In the genomic region with DNA sequence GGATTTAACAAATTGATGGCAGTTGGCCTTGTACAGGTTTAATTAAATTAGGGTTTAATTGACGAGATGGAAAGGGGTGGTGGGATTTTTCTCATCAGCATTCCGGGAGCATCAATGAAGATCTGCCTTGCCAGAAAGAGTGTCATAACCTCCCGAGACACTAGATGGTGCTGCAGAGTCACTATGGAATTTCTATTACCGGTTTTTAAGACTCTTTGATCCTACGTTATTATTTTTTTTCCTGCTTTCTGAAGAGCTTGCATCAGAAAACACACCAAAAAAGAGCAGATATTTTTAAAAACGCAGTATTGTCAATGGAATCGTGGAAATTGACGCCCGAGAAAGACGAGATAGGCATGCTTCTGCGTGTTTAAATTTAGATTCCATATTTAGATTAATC, we compare ENCODE assay signal across 8 mouse cellular contexts.
A peak's percentile ranks its signal among the peaks of the same experiment; 100 is the strongest.
DNase-seq lines count a peak whose midpoint lies in the region; ATAC-seq and TF ChIP-seq lines count a peak whose summit lies in the region.

No protein-coding gene starts in this region.

- peak; percentile 41 for DNase-seq in thymus, adult 2 months
- no peak for DNase-seq in thymus, adult 18-20 months
- DNase-seq in c-Kit-positive CD71-positive TER-119-positive erythroid progenitor cells, embryonic 14.5 days (ENCODE audit: low spot score), result peak; percentile 15
- peak; percentile 66 for DNase-seq in forelimb bud, embryonic 11.5 days (ENCODE audit: low read depth, low spot score)
- peak; percentile 51 for DNase-seq in kidney, adult 9 months
- peak; percentile 80 for DNase-seq in limb, embryonic 11.5 days (ENCODE audit: low spot score)
- peak; percentile 26 for DNase-seq in naive thymus-derived CD4-positive, alpha-beta T cell, adult 2 months (ENCODE audit: low read depth)
- DNase-seq in urinary bladder, postnatal 36 days (ENCODE audit: low spot score in 2 of 2), result peak; percentile 16 to 26

- H3K36me3 ChIP-seq in thymus, adult 2 months (ENCODE audit: control insufficient read depth, insufficient read depth, low read length), result no peaks in the 10 kb centered on the region
- H3K36me3 ChIP-seq in limb, embryonic 11.5 days (ENCODE audit: control insufficient read depth, insufficient read depth, low read length), result no peaks in the 10 kb centered on the region

- no peaks in the 10 kb centered on the region for H3K9me3 ChIP-seq in limb, embryonic 11.5 days (ENCODE audit: control insufficient read depth, low read length)

- H3K27me3 ChIP-seq in thymus, adult 2 months (ENCODE audit: control insufficient read depth, insufficient read depth, low read length), result no peaks in the 10 kb centered on the region
- 0 out of 2 replicates have a peak, but pooled peaks cover 2% of the 10 kb centered on the region for H3K27me3 ChIP-seq in limb, embryonic 11.5 days (ENCODE audit: control insufficient read depth, insufficient read depth, low read length)

- no peak for ATAC-seq in limb, embryonic 11.5 days (ENCODE audit: insufficient number of reproducible peaks, low FRiP score, low TSS enrichment, low read depth)

- 25% methylated on average over 11 of the region's 11 CpGs for WGBS in thymus, adult 2 months
- 23% methylated on average over 11 of the region's 11 CpGs for WGBS in limb, embryonic 11.5 days

- no peak overlapping the region for H3K27ac ChIP-seq in thymus, adult 2 months (ENCODE audit: control insufficient read depth, insufficient read depth, low read length)
- H3K27ac ChIP-seq in limb, embryonic 11.5 days (replicated peaks; ENCODE audit: low read depth, low read length), result no peak overlapping the region

- H3K4me2 ChIP-seq in limb, embryonic 11.5 days (ENCODE audit: low read depth, severe bottlenecking), result no peak overlapping the region

- no peak overlapping the region for H3K4me3 ChIP-seq in thymus, adult 2 months (ENCODE audit: control insufficient read depth, insufficient read depth, low read length)
- H3K4me3 ChIP-seq in limb, embryonic 11.5 days (ENCODE audit: low read depth, low read length), result no peak overlapping the region

- no peaks in the 10 kb centered on the region for H3K4me1 ChIP-seq in thymus, adult 2 months (replicated peaks; ENCODE audit: control insufficient read depth, insufficient read depth, low read length)
- H3K4me1 ChIP-seq in limb, embryonic 11.5 days (ENCODE audit: control insufficient read depth, insufficient read depth, low read length), result peaks cover 11% of the 10 kb centered on the region

- TF ChIP-seq CTCF in thymus, adult 2 months (IDR thresholded peaks at IDR 0.05; ENCODE audit: borderline replicate concordance, control insufficient read depth, extremely low read depth, insufficient read depth, low read length, poor library complexity), result no peak

- H3K9ac ChIP-seq in limb, embryonic 11.5 days (ENCODE audit: low read length), result no peak overlapping the region

- no peak for TF ChIP-seq POLR2A in thymus, adult 2 months (IDR thresholded peaks at IDR 0.05; ENCODE audit: control insufficient read depth, extremely low read depth, insufficient read depth, low read length, poor library complexity)

Comparison
In these comparisons a context has a peak if more than half of its experiments do, and no peak if none do; other contexts are left out.
1. DNase-seq: peak in thymus, adult 2 months (single experiment), c-Kit-positive CD71-positive TER-119-positive erythroid progenitor cells, embryonic 14.5 days (single experiment), forelimb bud, embryonic 11.5 days (single experiment), kidney, adult 9 months (single experiment), limb, embryonic 11.5 days (single experiment), naive thymus-derived CD4-positive, alpha-beta T cell, adult 2 months (single experiment) and urinary bladder, postnatal 36 days (2 of 2); none in thymus, adult 18-20 months (0 of 2).